Mouse (Mus musculus) embryonic stem cell, embryonic (primary cell): ENCODE results near the gene Dph1.

Experiments used
- CTCF ChIA-PET, 4 experiments: fragments of 300-600 bp in 2 of 4; fragments of 350-600 bp in 2 of 4; sonication (Branson Sonifier 250); formaldehyde crosslinking; loops; one replicate each; lab custom pipeline; 2022; ENCODE audit warnings: inconsistent platforms in 2 of 4; lab: Charles Lee
- POLR2A ChIA-PET, 4 experiments: fragments of 300-600 bp in 2 of 4; fragments of 350-600 bp in 2 of 4; sonication (Branson Sonifier 250); formaldehyde crosslinking; loops; one replicate each; lab custom pipeline; 2022; ENCODE audit warnings: antibody characterized with exemption in 4 of 4, inconsistent platforms in 1 of 4; lab: Charles Lee

Gene Dph1

DNA sequence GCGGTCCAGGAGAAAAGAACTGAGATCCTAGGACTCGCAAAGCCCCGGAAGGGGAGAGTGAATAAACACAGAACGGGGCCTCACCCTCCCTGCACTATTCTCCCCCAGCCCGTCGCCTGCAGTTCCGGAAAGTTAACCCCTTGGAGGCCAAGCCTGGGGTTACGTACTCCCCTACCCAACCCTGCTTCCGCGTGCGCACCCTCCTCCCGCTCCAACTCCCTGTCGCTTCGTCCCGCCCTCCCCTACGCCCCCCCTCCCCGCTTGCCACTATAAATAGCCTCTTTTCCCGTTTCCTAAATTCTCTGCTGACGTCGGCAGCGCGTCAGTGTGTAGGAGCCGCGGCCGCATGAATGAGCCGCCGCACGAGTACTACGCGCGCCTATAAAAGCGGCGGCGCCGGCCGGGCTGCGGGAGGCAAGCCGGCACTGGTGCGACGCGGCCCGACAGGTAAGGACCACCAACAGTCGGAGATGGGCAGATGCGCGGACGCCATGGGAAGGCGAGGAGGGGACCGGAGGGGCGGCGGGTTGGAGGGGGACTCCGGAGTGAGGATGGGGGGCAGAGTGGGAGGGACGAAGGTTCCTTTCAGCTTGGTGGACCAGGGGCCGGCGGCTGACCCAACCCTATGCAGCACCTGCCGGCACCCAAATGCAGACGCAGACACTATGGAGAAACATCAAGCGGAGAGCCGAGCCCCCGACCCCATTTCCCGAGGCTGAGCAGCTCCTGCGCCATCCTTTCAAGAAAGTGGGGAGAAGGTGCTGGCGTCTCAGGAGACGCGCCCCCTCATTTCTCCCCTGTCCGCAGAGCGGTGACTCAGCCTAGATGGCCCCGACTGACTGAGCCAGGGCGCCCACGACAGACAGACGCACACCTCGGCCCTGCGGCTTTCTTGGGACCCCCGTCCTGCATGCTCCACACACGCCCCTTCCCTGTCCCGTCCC lies 18.6 kb downstream of the Dph1 start:
- POLR2A ChIA-PET: interaction anchor here in 3 of 4 experiments (0.5 to 3.1 kb wide), 19 partner anchors 10 to 347 kb away, joined by 3 to 22 read pairs (median 4); partner anchors contain the start of genes Rtn4rl1 (in 2 of the 3), Tlcd2 (in 2 of the 3), Dph1 (in 1 of the 3) and Prpf8 (in 1 of the 3)
- CTCF ChIA-PET: interaction anchor here in 2 of 4 experiments (0.6 to 3.4 kb wide), 9 partner anchors 21 to 289 kb away, joined by 3 to 14 read pairs (median 4); partner anchors contain the start of genes Rtn4rl1 (in 2 of the 2) and Tlcd2 (in 1 of the 2)

DNA sequence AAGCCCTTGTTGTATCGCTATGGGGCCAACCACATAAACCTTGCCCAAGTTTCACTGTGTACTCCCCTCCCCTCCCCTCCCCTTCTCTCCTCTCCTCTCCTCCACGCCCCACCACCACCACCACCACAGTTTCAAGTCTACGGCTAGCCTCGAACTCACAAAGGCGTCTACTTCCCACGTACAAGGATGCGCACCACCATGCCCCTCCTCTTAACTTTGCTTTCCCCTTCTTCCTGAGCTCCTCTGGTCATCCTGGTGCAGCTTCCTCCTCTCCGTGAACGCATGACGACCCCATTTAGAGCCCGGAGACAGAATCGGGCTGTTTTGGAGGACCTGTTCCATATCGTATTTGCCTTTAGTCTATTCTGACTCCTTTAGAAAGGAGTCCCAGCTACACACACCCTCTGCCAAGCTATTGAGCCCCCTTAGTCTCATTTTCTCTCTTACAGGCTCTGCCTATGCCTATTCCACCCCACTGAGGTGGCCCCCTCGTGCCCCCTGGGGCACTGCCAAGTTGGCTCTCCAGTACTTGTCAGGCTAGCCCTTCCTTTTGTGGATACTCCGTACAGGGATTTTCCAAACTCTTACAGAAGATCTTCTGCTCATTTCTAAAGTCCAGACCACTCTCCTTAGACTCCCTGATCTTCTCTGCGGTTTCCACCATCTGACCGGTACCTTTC lies 19.7 kb downstream of the Dph1 start:
- ChIA-PET POLR2A (interaction anchor here (0.6 to 3.1 kb wide), 11 partner anchors 19 to 1773 kb away, joined by 3 to 22 read pairs (median 3); partner anchors contain the start of genes Dph1 (in 1 of the 4), Rtn4rl1 (in 1 of the 4) and Tlcd2 (in 1 of the 4)), CTCF (interaction anchor here in 3 of 4 experiments (0.6 to 3.4 kb wide), 9 partner anchors 19 to 341 kb away, joined by 3 to 35 read pairs (median 5); partner anchors contain the start of genes Mnt (in 1 of the 3) and Rtn4rl1 (in 1 of the 3))

DNA sequence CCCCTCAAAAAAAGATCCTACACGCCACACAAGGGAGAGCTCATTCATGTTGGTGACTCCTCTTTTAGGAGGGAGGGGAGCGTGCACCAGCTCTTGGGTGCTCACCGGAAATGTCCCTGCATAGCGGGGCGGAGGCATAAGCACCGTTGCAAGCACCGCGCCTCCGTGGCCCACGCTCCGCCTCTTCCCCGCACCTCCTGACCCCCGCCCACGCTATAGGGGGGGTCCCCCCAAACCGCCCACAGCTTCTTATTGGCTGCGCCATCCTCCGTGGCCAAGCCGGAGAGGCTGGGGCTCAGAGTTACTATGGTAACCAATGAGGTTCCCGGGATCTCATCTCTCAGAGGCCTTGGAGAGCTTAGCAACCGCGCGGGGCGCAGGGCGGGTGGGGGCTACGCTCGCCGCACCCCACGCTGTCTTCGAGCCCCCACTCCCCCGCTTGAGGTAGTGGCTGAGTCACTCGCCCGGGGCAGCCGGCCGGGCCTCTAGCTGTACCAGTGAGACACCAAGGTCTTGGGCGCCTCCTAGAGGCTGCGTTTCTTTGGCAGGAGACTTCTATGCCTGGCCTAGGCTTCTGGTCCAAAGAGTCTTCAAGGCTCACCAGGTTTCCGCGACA lies 20.8 kb downstream of the Dph1 start:
- CTCF ChIA-PET: interaction anchor here (0.5 to 3.4 kb wide), 55 partner anchors 8 to 793 kb away, joined by 3 to 35 read pairs (median 4); partner anchors contain the start of genes Dph1 (in 2 of the 4), Ovca2 (in 2 of the 4), Rtn4rl1 (in 2 of the 4) and Mnt (in 1 of the 4)
- POLR2A ChIA-PET: interaction anchor here (0.5 to 3.1 kb wide), 38 partner anchors 8 to 551 kb away, joined by 3 to 22 read pairs (median 4); partner anchors contain the start of genes Tlcd2 (in 2 of the 4), Dph1 (in 1 of the 4), Ovca2 (in 1 of the 4) and Rtn4rl1 (in 1 of the 4)

DNA sequence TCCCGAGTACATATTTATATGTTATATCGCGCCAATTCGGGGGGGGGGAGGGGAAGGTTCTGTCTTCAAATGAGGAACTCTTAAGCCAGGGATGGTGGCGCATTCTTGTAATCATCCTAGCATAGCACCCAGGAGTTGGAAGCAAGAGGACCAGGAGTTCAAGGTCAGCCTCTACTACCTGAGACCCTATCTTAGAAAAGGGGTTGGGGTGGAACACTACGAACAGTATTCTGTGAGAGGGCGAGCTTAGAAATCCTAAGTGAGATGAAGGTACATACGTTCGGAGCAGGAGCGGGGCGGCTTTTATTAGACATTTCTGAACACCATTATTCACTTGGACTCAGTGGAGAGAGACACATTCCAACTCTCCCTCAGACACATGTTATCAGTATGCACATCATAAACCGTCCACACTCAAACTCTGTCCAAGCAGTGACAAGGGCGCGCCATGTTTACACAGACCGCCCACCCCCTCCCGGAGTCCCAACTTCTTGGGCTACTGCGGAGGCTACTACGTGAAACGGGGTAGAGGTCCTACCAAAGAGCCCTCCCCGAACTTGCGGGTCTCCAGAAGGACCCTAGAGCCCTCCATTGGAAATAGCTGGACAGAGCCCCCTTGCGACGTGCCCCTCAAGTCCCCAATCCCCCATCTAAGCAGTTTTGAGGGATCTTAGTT lies 21.5 kb downstream of the Dph1 start, which contains the start of gene Hic1:
Gene Hic1 (minus strand): TSS at position 115 of the 676 bp plus-strand sequence.
- CTCF ChIA-PET: interaction anchor here (0.6 to 3.4 kb wide), 76 partner anchors 8 to 1396 kb away, joined by 3 to 35 read pairs (median 4); partner anchors contain the start of genes Dph1 (in 2 of the 4), Ovca2 (in 2 of the 4), Rtn4rl1 (in 2 of the 4) and Mnt (in 1 of the 4)

DNA sequence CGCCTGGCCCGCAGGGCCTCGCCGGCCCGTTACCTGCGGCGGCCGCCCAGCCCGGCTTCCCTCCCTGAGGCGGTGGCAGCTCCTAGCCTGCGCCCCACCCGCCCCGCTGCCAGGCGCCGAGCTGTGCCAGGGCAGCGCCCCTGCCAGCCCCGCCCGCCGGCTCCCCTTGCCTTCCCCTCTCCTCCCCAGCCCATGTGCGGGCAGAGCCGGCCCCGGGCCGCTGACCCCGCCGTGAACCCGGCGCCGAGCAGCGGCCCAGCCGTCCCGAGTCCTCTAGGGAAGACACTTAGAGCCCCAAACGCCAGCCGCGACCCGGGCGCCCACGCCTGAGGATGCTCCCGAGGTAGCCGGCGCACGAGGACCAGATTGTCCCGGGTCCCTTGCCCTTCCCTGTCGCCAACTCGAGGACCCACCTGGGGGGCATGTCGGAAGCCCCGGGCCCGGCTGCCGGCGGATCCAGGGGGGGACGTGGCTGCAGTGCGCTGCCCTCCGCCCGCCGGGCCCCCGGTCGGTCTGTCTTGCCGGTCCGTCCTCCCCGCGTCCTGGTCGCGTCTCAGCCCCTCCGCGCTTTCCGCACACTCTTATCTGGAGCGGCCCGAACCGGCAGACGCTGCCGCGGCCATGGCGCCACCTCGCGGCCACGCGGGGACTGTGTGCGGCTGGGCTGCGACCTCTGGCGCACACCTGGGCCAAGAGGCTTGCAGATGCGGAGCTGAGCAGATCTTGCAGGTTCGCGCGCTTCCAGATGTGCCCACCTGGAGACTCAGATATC lies 22.3 kb downstream of the Dph1 start:
- ChIA-PET POLR2A (interaction anchor here in 3 of 4 experiments (0.6 to 3.1 kb wide), 23 partner anchors 10 to 448 kb away, joined by 3 to 22 read pairs (median 5); partner anchors contain the start of genes Rtn4rl1 (in 2 of the 3), Dph1 (in 1 of the 3), Ovca2 (in 1 of the 3) and Smg6 (in 1 of the 3)), CTCF (interaction anchor here (0.6 to 3.4 kb wide), 57 partner anchors 8 to 1395 kb away, joined by 3 to 35 read pairs (median 4); partner anchors contain the start of genes Rtn4rl1 (in 2 of the 4), Dph1 (in 1 of the 4), Mnt (in 1 of the 4) and Ovca2 (in 1 of the 4))

More for the DNA sequence above, 21.5 kb downstream of the Dph1 start, which contains the start of gene Hic1:
- POLR2A ChIA-PET: interaction anchor here in 3 of 4 experiments (0.5 to 3.1 kb wide), 41 partner anchors 9 to 551 kb away, joined by 3 to 22 read pairs (median 4); partner anchors contain the start of genes Rtn4rl1 (in 2 of the 3), Dph1 (in 1 of the 3), Ovca2 (in 1 of the 3) and Smg6 (in 1 of the 3)

DNA sequence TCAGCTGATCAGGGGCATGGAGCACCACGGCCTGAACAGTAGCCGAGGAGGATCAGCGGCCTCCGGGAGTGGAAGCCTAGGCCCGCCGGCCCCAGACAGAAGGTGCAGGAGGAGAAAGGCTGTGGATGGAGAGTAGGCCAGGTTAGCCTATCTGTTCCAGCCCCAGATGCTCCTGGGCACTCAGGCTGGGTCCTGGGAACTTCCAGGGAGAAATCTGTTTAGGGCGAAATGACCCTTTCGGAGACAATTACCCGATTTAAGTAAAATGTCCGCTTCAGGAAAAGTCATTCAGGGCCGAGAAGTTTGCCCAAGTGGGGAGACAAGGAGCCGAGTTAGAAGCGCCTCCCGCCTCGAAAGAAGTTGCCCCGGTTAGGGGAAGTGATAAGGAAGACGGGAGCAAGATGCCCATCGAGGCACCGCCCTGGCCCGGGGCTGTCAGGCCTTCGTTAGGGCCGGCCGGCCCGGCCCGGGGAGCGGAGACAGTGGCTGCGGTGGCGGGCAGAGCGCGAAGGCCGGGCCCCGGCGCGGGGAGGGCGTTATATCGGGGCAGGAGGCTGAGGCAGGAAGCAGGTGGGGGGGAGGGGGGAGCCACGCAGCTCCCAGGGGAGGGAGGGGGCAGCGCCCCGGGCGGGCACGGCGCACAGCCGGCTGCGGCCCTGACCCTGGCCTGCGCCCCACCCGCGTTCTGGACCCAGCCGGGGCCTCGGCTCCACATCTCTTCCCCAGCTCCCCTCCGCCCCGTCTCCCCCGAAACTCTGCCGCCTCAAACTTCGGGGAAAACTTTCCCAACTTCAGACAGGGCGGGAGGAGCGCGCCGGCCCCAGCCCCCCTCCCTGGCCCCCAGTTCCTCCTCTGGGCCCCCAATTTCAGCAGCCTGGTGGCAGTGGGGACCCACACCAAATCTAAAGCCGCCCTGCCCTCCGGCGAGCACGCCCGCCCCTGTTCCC lies 23.1 kb downstream of the Dph1 start:
- ChIA-PET CTCF (interaction anchor here in 3 of 4 experiments (0.6 to 2.3 kb wide), 5 partner anchors 25 to 246 kb away, joined by 3 to 11 read pairs (median 4); no protein-coding TSS in a partner anchor), POLR2A (interaction anchor here in 2 of 4 experiments (1.0 to 1.4 kb wide), 6 partner anchors 14 to 293 kb away, joined by 3 to 5 read pairs (median 4); partner anchors contain the start of genes Rtn4rl1 (in 1 of the 2) and Tlcd2 (in 1 of the 2))

DNA sequence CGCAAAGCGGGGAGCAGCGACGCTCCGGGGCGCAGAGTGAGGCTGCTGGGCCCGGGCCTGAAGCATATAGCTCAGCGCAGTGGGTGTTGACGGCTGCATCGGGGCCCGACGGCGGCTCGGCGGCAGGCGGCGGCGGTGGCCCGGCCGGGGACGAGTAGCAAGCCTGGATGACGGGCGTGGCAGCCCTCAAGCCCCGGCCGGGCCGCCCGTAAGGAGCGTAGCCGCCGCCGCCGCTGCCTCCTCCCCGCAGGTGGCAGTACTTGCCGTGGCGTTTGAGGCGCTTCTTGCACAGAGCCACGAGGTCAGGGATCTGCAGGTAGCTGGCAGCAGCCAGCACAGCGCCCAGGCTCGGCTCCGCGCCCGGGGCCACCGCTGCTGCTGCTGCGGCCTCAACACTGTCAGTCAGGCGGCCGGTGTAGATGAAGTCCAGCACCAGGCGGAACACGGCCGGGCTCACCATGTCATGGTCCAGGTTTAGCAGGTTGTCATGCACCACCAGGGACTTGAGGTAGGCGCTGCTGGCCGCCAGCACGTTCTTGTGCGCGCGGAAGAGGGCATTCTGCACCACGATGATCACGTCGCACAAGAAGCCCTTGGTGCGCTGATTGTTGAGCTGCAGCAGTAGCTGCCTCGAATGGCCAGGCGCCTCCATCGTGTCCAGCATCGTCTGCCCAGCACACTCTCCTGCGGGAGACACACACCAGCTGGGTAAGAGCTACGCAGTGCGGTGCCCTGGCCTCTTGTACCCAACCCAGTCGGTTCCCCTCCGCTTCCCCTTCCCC lies 24.0 kb downstream of the Dph1 start:
- CTCF ChIA-PET: interaction anchor here in 1 of 4 experiments (1.7 to 2.3 kb wide), 2 partner anchors 186 to 243 kb away, joined by 6 to 11 read pairs; no protein-coding TSS in a partner anchor

DNA sequence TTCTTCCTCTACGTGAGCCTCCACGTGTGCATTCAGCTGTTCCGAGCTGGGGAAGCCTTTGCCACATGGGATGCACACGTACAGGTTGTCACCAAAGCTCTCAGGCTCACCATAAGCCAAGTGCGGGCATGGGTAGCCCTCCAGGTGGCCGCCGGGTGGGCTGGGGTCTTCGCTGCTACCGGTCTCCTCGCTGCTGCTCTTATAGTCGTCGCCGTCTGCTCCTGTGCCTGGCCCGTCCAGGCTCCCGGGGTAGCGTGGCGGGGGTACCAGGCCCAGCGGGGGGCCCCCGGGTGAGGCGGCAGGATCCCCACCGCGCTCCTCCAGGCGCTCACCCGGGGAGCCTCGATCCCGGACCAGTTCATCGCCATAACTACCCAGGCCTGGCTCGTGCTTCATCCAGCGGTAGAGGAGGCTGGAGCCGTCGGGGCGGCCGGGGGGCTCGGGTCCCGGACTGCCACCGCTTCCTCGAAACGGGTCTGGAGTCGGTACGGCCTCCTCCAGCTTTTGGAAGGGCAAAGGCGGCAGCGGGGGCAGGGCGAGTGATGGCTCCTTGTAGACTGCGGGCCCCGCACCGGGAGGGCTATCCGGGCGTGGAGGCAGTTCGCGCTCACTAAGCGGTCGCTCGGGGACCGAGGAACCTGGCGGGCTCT lies 24.7 kb downstream of the Dph1 start:
- POLR2A ChIA-PET: interaction anchor here in 2 of 4 experiments (0.5 to 1.8 kb wide), 11 partner anchors 12 to 334 kb away, joined by 3 to 5 read pairs (median 3); partner anchors contain the start of genes Ovca2 (in 1 of the 2), Rpa1 (in 1 of the 2), Smg6 (in 1 of the 2) and Smyd4 (in 1 of the 2)

More for the DNA sequence above, 24.0 kb downstream of the Dph1 start:
- POLR2A ChIA-PET: interaction anchor here in 2 of 4 experiments (1.0 to 1.4 kb wide), 6 partner anchors 16 to 294 kb away, joined by 3 to 5 read pairs (median 4); partner anchors contain the start of genes Rtn4rl1 (in 1 of the 2) and Tlcd2 (in 1 of the 2)

DNA sequence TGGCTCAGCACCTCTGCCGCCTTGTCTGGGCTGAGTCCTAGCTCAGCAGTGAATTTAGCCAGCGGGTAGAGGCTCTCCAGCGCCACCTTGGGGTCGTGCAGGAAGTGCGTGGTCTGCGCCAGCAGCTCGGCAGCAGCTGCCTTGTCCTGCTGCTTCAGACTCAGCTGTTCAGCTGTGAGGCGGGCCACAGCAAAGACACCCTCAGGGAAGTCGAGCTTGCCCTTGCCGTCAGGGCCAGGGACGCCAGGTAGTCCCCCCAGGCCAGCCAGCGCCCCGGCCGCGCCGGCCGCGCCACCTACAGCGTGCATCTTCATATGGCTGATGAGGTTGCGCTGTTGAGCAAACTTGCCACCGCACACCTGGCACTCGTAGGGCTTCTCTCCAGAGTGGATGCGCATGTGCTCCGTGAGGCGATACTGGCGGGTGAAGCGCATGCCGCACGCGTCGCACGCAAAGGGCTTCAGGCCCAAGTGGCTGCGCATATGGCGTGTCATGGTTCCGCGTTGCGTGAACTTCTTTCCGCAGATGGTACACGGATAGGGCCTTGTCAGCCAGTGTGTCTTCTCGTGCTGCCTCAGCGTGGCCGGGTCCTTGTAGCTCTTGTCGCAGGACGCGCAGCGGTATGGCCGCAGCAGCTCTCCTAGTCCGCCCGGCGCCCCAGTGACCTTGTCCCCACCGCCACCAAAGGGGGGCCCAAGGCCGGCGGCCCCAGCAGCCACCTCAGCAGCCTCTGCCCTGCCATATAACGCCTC lies 25.4 kb downstream of the Dph1 start:
- CTCF ChIA-PET: interaction anchor here (0.6 to 1.8 kb wide), 44 partner anchors 9 to 402 kb away, joined by 3 to 19 read pairs (median 3); partner anchors contain the start of genes Dph1 (in 2 of the 4), Ovca2 (in 1 of the 4), Rilp (in 1 of the 4) and Rtn4rl1 (in 1 of the 4)

More for the DNA sequence above, 24.7 kb downstream of the Dph1 start:
- CTCF ChIA-PET: interaction anchor here in 3 of 4 experiments (0.9 to 2.3 kb wide), 10 partner anchors 10 to 345 kb away, joined by 3 to 19 read pairs (median 6); no protein-coding TSS in a partner anchor

DNA sequence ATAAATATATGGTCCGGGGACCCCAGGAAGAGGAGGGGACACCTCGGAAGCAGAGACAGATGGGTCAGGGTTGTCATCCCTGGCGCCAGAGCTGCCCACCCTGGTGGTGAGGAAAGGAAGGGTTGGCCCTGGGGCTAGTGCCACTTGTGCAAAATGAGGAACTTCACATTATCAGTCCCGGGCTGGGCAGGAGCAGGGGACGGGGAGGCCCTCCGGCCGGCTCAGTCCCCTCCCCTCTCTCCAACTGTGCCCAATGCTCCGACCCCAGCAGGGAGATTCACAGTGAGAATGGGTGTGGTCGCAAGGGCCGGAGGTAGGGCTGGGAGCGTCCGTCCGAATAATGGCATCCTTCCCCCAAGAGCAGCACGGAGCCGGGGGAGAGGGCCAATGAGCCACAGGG lies 26.3 kb downstream of the Dph1 start:
- CTCF ChIA-PET: interaction anchor here (0.6 to 1.8 kb wide), 39 partner anchors 8 to 345 kb away, joined by 3 to 19 read pairs (median 3); partner anchors contain the start of genes Dph1 (in 2 of the 4), Ovca2 (in 1 of the 4), Rilp (in 1 of the 4) and Rtn4rl1 (in 1 of the 4)
- POLR2A ChIA-PET: interaction anchor here in 3 of 4 experiments (0.6 to 1.8 kb wide), 10 partner anchors 12 to 333 kb away, joined by 3 to 4 read pairs (median 3); partner anchors contain the start of genes Ovca2 (in 1 of the 3), Smg6 (in 1 of the 3), Srr (in 1 of the 3) and Tlcd2 (in 1 of the 3)

More for the DNA sequence above, 25.4 kb downstream of the Dph1 start:
- POLR2A ChIA-PET: interaction anchor here in 3 of 4 experiments (0.5 to 1.8 kb wide), 16 partner anchors 11 to 333 kb away, joined by 3 to 5 read pairs (median 3); partner anchors contain the start of genes Ovca2 (in 1 of the 3), Rpa1 (in 1 of the 3), Smg6 (in 1 of the 3) and Smyd4 (in 1 of the 3)

DNA sequence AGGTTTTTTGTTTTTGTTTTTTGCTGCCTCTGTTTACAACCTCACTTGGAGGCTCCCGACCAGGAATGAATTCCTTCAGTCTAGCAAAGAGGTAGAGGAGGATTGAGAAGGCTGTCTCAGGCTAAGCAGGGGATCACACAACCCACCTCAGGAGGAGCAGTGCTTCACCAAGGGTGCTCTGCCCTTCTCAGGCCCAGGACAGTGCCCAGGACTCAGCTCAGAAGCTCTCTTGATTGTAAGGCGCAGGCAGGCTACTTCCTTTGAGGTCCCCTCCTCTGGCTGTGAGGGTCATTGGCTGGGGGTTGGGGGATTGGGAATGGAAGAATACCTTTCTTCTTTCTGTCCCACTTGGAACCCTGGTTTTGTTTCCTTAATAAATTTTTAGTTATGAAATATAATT lies 27.0 kb downstream of the Dph1 start:
- CTCF ChIA-PET: no interaction called here
- POLR2A ChIA-PET: interaction anchor here in 1 of 4 experiments (0.9 kb wide), 1 partner anchor 183 kb away, joined by 3 read pairs; no protein-coding TSS in a partner anchor
